Mouse (Mus musculus): ENCODE measurements around the gene Kank3. TPM values are rescaled to one million over a fixed set of nuclear protein-coding genes. Genes with fewer than 3 reads are reported as not detected.
"Not testable (repeated sequence)": the region's sequence is repeated elsewhere in the genome, so short reads cannot be mapped to it uniquely, and the experiment has no call there.

Kank3 gene
- polyA plus RNA-seq, 1 experiment from 2014 or later, result 45.3 TPM

GRCm38 (mm10) chr17:33824084-33824996 lies 14.0 kb downstream of the Kank3 start, which contains the start of the genes Rps28 and Ndufa7:
Gene Rps28, minus strand, starts transcription at chr17:33824562.
Gene Ndufa7, plus strand, starts transcription at chr17:33824572.
- Histone ChIP-seq H3K4me2 (replicated peaks) (peak within 1 kb of the TSS; percentile 84), H3K36me3 (peaks cover 54% of the 10 kb centered on the region), H3K27ac (replicated peaks) (peak within 1 kb of the TSS; percentile 94), H3K9me3 (replicated peaks) (no peaks in the 10 kb centered on the region), H3K9ac (peak within 1 kb of the TSS; percentile 75), H3K4me1 (peaks cover 33% of the 10 kb centered on the region), H3K27me3 (no peaks in the 10 kb centered on the region), H3K4me3 (replicated peaks) (peak within 1 kb of the TSS; percentile 86)
- under 1% methylated on average over 51 of the region's 51 CpGs for WGBS
- ATAC-seq (ENCODE audit: insufficient number of reproducible peaks, low FRiP score, low TSS enrichment, low read depth), result peak; percentile 92

GRCm38 (mm10) chr17:33824997-33825330 lies 14.6 kb downstream of the Kank3 start:
- not testable (repeated sequence) for H3K9me3 ChIP-seq (replicated peaks); ATAC-seq (ENCODE audit: insufficient number of reproducible peaks, low FRiP score, low TSS enrichment, low read depth); H3K27me3 ChIP-seq
- Histone ChIP-seq H3K4me1 (peaks cover 33% of the 10 kb centered on the region), H3K4me2 (replicated peaks) (peak overlapping the region; percentile 84), H3K4me3 (replicated peaks) (peak overlapping the region; percentile 86), H3K27ac (replicated peaks) (peak overlapping the region; percentile 94), H3K36me3 (peaks cover 54% of the 10 kb centered on the region), H3K9ac (peak overlapping the region; percentile 64)
- 3% methylated on average over 6 of the region's 6 CpGs for WGBS

- Histone ChIP-seq H3K4me1 (peaks cover 33% of the 10 kb centered on the region), H3K36me3 (peaks cover 54% of the 10 kb centered on the region), H3K4me2 (replicated peaks) (peak overlapping the region; percentile 84), H3K27me3 (no peaks in the 10 kb centered on the region), H3K9me3 (replicated peaks) (no peaks in the 10 kb centered on the region), H3K4me3 (replicated peaks) (peak overlapping the region; percentile 86), H3K27ac (replicated peaks) (no peak overlapping the region), H3K9ac (peak overlapping the region; percentile 64; the same call in 1 of the 2 replicates)
- no peak for ATAC-seq (ENCODE audit: insufficient number of reproducible peaks, low FRiP score, low TSS enrichment, low read depth)
- 80% methylated on average over 8 of the region's 8 CpGs for whole genome bisulfite sequencing
Observed at GRCm38 (mm10) chr17:33825462-33825861, 15.1 kb downstream of the Kank3 start.

GRCm38 (mm10) chr17:33826850-33827249 lies 16.5 kb downstream of the Kank3 start:
- under 1% methylated on average over 3 of the region's 3 CpGs for whole genome bisulfite sequencing
- Histone ChIP-seq H3K27me3 (no peaks in the 10 kb centered on the region), H3K4me3 (replicated peaks) (no peak overlapping the region), H3K9ac (no peak overlapping the region), H3K27ac (replicated peaks) (no peak overlapping the region), H3K36me3 (peaks cover 52% of the 10 kb centered on the region), H3K4me1 (peaks cover 33% of the 10 kb centered on the region), H3K4me2 (replicated peaks) (no peak overlapping the region), H3K9me3 (replicated peaks) (no peaks in the 10 kb centered on the region)
- ATAC-seq (ENCODE audit: insufficient number of reproducible peaks, low FRiP score, low TSS enrichment, low read depth), result no peak

GRCm38 (mm10) chr17:33828892-33829291 lies 18.6 kb downstream of the Kank3 start:
- Histone ChIP-seq H3K27ac (replicated peaks) (no peak overlapping the region), H3K27me3 (no peaks in the 10 kb centered on the region), H3K9me3 (replicated peaks) (no peaks in the 10 kb centered on the region), H3K36me3 (peaks cover 56% of the 10 kb centered on the region), H3K4me3 (replicated peaks) (no peak overlapping the region), H3K9ac (no peak overlapping the region), H3K4me1 (peaks cover 17% of the 10 kb centered on the region), H3K4me2 (replicated peaks) (no peak overlapping the region)
- no peak for ATAC-seq (ENCODE audit: insufficient number of reproducible peaks, low FRiP score, low TSS enrichment, low read depth)
- WGBS, result 62% methylated on average over 2 of the region's 2 CpGs

- Histone ChIP-seq H3K27ac (replicated peaks) (no peak overlapping the region), H3K9me3 (replicated peaks) (no peaks in the 10 kb centered on the region), H3K4me3 (replicated peaks) (no peak overlapping the region), H3K9ac (no peak overlapping the region), H3K4me2 (replicated peaks) (no peak overlapping the region), H3K36me3 (peaks cover 63% of the 10 kb centered on the region), H3K27me3 (no peaks in the 10 kb centered on the region), H3K4me1 (peaks cover 17% of the 10 kb centered on the region)
- WGBS, result 90% methylated on average over 10 of the region's 10 CpGs
- no peak for ATAC-seq (ENCODE audit: insufficient number of reproducible peaks, low FRiP score, low TSS enrichment, low read depth)
Observed at GRCm38 (mm10) chr17:33829561-33829960, 19.2 kb downstream of the Kank3 start.

GRCm38 (mm10) chr17:33842966-33843795 lies 32.9 kb downstream of the Kank3 start, which contains the start of gene Cd320:
Gene Cd320, plus strand, starts transcription at chr17:33843091.
- no peaks in the 10 kb centered on the region for H3K27me3 ChIP-seq
- H3K4me2 ChIP-seq (replicated peaks), result peak within 1 kb of the TSS; percentile 85
- ATAC-seq (ENCODE audit: insufficient number of reproducible peaks, low FRiP score, low TSS enrichment, low read depth), result peak; percentile 90
- peaks cover 11% of the 10 kb centered on the region for H3K4me1 ChIP-seq
- H3K9ac ChIP-seq, result peak within 1 kb of the TSS; percentile 65
- peak within 1 kb of the TSS; percentile 99 for H3K4me3 ChIP-seq (replicated peaks)
- whole genome bisulfite sequencing, result under 1% methylated on average over 45 of the region's 45 CpGs
- H3K27ac ChIP-seq (replicated peaks), result peak within 1 kb of the TSS; percentile 65; the same call in 1 of the 2 replicates
- H3K36me3 ChIP-seq, result peaks cover 21% of the 10 kb centered on the region
- H3K9me3 ChIP-seq (replicated peaks), result no peaks in the 10 kb centered on the region

GRCm38 (mm10) chr17:33844196-33844595 lies 33.9 kb downstream of the Kank3 start:
- Histone ChIP-seq H3K36me3 (peaks cover 22% of the 10 kb centered on the region), H3K9ac (peak overlapping the region; percentile 65; the same call in 1 of the 2 replicates), H3K27ac (replicated peaks) (no peak overlapping the region), H3K4me3 (replicated peaks) (peak overlapping the region; percentile 99; the same call in 1 of the 2 replicates), H3K4me1 (peaks cover 11% of the 10 kb centered on the region), H3K27me3 (no peaks in the 10 kb centered on the region), H3K9me3 (replicated peaks) (no peaks in the 10 kb centered on the region), H3K4me2 (replicated peaks) (no peak overlapping the region)
- ATAC-seq (ENCODE audit: insufficient number of reproducible peaks, low FRiP score, low TSS enrichment, low read depth), result no peak
- WGBS, result 70% methylated on average over 1 of the region's 1 CpGs

GRCm38 (mm10) chr17:33848139-33848538 lies 37.8 kb downstream of the Kank3 start:
- no peak overlapping the region for H3K9ac ChIP-seq
- H3K27ac ChIP-seq (replicated peaks), result no peak overlapping the region
- H3K27me3 ChIP-seq, result no peaks in the 10 kb centered on the region
- no peak overlapping the region for H3K4me2 ChIP-seq (replicated peaks)
- peaks cover 24% of the 10 kb centered on the region; the same call in 1 of the 2 replicates for H3K36me3 ChIP-seq
- no peaks in the 10 kb centered on the region for H3K9me3 ChIP-seq (replicated peaks)
- peaks cover 11% of the 10 kb centered on the region for H3K4me1 ChIP-seq
- no peak for ATAC-seq (ENCODE audit: insufficient number of reproducible peaks, low FRiP score, low TSS enrichment, low read depth)
- H3K4me3 ChIP-seq (replicated peaks), result no peak overlapping the region
- WGBS, result 76% methylated on average over 8 of the region's 8 CpGs

- H3K4me1 ChIP-seq, result no peaks in the 10 kb centered on the region
- H3K4me2 ChIP-seq (replicated peaks), result no peak overlapping the region
- no peaks in the 10 kb centered on the region for H3K27me3 ChIP-seq
- peaks cover 24% of the 10 kb centered on the region; the same call in 1 of the 2 replicates for H3K36me3 ChIP-seq
- H3K9ac ChIP-seq, result no peak overlapping the region
- no peak overlapping the region for H3K4me3 ChIP-seq (replicated peaks)
- no peaks in the 10 kb centered on the region for H3K9me3 ChIP-seq (replicated peaks)
- no peak overlapping the region for H3K27ac ChIP-seq (replicated peaks)
- no peak for ATAC-seq (ENCODE audit: insufficient number of reproducible peaks, low FRiP score, low TSS enrichment, low read depth)
- WGBS, result 68% methylated on average over 1 of the region's 1 CpGs
Observed at GRCm38 (mm10) chr17:33851331-33851730, 41.0 kb downstream of the Kank3 start.

- 82% methylated on average over 4 of the region's 4 CpGs for WGBS
- H3K9ac ChIP-seq, result no peak overlapping the region
- H3K4me3 ChIP-seq (replicated peaks), result no peak overlapping the region
- H3K4me1 ChIP-seq, result no peaks in the 10 kb centered on the region
- no peaks in the 10 kb centered on the region for H3K27me3 ChIP-seq
- no peak overlapping the region for H3K27ac ChIP-seq (replicated peaks)
- H3K4me2 ChIP-seq (replicated peaks), result no peak overlapping the region
- no peaks in the 10 kb centered on the region for H3K9me3 ChIP-seq (replicated peaks)
- ATAC-seq (ENCODE audit: insufficient number of reproducible peaks, low FRiP score, low TSS enrichment, low read depth), result no peak
- H3K36me3 ChIP-seq, result no peaks in the 10 kb centered on the region
Observed at GRCm38 (mm10) chr17:33857816-33858215, 47.5 kb downstream of the Kank3 start.
